Mouse (Mus musculus) ovary, postnatal 36 days (tissue): Measurements from ENCODE around the gene Txnrd2.

ENCODE experiments used
- DNase-seq: peaks from one replicate; pipeline ENCODE4 v3.0.0; 2022; ENCODE audit warnings: low spot score, mixed read lengths

The Txnrd2 gene

DNA sequence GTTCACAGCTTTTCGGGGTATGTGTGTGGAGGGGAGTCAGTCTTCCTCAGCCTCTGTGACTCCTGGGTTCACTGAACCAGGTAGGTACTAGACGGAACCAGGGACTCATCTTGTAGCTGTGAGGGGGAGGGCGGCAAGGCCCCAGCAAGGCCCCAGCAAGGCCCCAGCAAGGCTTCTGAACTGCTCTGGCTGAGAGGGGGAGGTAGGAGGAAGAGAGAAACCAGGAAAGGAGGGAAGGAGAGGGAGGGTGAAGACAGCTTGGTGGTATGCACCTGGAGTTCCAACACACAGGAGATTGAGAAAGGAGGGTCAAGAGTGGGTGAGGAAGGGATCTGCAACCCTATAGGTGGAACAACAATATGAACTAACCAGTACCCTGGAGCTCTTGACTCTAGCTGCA, 9.3 kb upstream of the Txnrd2 start:
- no peak for DNase-seq

DNA sequence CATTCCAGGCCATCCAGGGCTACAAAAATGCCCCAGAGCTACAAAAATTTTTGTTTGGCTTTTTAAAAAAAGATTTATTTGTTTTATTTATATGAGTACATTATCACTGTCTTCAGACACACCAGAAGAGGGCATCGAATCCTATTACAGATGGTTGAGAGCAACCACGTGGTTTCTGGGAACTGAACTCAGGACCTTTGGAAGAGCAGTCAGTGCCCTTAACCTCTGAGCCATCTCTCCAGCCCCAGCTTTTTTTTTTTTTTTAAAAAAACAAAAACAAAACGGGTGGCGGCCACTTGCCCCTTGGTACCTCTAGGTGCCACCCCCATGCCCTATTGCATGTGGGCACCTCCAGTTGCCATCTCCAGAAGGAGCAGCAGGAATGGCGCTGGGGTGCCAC, 8.7 kb upstream of the Txnrd2 start:
- DNase-seq, result no peak

DNA sequence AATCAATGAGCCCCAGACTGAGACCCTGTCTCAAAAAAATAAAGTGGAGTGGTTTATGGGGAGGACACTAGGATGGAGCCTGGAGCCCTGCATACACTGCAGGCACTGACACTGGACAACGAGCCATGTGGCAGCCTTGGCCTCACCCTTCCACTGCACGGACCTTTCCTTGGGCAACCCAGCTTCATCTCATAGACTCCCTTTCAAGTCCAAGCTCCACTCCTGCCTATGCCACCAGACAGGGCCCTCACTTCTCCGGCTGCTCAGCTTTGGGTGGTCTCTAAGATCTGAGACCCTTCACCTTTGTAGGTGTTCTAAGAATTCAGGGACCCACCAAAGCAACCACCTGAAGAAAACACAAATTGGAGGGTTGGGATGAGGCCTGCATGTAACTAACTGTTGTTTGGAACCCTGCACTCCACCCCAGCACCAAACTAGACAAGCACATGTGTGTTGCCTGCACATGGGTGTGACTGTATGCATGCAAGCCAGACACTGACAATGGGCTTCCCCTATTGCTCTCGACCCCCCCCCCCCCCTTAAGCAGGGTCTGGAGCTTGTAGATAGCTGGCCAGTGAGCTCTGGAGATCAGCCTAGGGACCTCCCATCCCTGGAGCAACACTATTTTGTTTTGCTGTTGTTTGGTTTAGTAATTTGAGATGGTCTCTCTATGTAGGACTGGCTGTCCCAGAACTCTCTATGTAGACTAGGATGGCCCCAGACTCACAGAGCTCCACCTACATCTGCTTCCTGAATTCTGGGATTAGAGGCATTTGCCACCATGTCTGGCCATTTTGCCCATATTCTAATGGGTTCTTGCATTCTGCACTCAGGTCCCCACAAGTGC, 7.2 kb upstream of the Txnrd2 start:
- no peak for DNase-seq

DNA sequence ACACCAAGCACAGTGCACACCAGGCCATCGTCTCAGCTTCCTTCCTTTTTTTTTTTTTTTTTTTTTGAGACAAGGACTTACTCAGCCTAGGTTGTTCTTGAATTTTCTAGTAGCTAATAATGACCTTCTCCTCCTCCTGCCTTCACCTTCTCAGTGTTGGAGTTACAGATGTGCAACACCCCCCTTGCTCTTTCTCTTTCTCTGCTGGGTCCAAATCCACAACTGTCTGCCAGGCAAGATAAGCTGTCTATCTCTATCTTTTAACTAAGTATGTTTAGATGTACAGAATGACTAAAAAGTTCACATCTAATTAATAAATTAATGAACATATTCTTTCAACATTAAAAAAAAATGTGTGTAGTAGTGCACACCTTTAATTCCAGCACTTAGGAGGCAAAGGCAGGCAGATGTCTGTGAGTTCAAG, 6.6 kb upstream of the Txnrd2 start:
- no peak for DNase-seq

DNA sequence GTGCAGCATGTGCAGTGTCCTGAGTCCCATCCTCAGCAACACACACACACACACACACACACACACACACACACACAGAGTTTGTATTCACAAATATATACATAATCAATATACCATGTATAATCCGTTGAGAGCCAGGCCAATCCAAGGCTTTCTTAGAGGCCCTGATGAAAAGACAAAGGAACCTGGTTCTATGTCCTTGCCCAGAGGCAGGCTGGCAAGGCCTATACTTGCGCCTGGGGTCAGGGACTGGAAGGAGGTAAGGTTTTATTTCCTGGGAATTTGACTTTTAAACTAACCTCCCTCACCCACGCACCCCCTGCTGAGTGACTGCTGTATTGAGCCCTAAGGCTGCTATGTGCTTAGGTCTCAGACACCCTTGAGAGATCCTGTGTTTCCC, 5.6 kb upstream of the Txnrd2 start:
- no peak for DNase-seq

DNA sequence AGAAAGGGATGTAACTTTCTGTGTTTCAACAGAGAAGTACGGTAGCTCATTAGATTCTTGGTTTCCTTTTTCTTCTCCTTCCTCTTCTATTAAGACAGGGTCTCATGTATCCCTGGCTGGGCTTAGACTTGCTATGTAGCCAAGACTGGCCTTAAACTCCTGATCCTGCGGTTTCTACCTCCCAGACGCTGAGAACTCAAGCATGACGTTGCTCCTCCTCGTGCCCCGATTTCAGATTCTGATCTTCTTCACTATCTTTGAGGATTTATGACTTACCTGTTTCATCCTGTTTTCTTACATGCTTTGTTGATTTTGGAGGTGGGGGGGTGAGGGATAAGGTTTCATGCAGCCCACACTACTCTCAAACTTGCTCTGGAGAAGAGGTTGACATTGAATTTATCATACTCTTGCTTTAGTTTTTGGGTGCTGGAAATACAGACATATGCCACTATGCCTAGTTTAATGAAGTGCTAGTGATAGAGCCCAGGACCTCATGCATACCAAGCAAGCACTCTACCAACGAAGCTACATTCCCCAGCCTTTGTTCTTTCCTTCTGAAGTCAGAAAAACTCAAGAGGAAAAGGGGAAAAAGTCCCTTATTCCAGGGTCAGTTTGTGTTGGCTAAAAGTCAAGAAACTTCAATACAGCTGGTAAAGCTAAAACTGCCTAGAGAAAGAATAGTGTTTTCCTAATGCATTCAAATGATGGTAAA, 2.8 kb upstream of the Txnrd2 start:
- no peak for DNase-seq

DNA sequence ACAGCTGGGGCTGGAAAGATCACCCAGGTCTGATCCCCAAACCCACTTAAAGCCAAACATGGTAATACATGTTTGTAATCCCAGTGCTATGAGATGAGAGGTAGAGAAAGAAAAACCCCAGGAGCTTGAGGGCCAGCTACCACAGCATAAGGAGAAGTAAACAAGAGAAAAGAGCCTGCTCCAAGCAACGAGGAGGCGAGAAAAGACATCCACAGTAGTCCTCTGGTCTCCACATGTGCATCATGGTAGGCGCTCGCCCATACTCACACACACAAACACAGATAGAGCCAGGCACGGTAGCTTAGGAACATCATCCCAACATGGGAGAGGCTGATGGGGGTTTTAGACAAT, 2.3 kb upstream of the Txnrd2 start:
- DNase-seq, result no peak

DNA sequence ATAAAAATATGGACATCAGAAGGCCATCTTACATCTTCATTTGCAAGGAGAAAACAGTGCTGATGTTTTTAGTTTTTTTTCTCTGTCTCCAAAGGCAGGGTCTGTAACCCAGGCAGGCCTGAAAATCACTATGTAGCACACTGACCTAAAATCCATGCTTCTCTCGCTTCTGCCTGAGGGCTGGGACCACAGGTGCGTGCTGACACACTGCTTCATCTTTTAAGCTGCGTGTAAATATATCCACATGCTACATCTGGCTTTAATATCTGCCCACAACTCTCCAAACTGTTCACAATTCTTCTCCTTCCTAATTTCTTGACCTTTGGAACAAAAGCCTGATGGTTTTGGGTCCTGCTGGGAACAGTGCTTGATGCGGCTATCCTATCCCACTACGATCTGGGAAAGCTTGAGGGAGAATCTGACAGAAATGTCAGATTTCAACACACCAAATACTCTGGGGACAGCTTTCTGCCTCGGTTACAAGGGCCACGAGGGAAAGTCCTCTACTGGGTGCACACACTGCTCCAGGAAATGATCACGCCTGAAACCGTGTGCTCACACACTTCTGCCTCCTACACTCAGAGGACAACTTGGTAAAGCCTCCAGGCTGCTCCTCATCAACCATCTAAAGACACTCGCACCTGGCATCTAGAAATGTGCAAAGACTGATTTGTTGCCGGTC, 1.7 kb upstream of the Txnrd2 start:
- no peak for DNase-seq

DNA sequence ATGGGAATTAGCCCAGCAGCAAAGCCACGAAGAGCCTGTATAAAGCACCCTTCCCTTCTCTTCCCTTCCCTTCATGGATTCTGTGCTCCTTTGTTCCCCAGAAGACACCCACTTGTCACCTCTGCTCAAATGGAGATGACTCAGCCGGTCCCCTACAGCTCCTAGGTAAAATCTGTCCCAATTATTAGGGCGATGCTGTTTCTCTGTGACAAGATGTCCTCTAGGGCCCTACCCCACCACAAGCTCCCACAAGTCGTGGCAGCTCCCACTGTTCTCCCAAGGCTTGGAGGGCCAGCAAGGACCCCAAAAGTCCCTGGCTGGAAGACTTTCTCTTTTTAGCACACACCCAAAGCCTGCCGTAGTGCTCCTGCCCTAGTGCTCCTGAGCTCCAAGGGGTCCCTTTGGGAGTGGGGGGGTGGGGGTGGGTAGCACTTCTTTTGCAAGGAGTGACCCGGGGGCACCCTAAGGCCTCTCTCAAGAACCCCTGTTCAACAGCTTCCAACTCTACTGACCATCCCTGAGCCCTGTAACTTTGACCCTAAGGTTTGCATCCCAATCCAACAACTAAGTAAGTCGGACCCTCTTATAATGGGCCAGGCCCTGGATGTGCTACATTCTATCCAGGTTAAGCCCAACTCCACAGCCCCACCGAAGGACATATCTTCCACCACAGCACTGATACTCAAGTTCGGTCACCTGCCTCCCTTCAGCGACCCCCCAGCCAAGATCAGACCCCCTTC, 539 bp upstream of the Txnrd2 start:
- no peak for DNase-seq

DNA sequence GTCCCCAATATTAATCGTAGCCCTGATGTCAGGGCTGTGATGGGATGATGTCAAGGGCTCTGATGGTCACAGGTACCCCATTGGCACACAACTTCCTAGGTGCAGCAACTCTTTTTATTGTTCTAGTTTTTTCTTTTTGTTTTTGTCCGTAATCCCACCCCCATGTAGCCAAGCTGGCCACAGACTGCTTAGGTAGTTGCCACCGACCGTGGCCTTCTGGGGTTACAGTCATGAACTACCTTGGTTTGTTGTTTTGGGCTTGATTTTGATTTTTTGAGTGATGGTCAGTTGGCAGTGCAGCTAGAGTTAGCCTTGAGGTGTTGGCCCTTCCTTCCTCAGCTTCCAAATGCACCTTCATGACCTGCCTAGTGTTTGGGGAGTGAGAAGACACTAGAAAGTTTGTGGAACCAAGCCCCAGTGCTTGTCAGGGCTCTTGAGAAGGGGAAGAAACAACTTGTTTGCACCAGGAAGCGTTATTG, 657 bp downstream of the Txnrd2 start, which contains the start of gene Comt:
Gene Comt, minus strand, starts transcription at position 51 of the 479 bp plus-strand sequence.
- DNase-seq, result no peak

DNA sequence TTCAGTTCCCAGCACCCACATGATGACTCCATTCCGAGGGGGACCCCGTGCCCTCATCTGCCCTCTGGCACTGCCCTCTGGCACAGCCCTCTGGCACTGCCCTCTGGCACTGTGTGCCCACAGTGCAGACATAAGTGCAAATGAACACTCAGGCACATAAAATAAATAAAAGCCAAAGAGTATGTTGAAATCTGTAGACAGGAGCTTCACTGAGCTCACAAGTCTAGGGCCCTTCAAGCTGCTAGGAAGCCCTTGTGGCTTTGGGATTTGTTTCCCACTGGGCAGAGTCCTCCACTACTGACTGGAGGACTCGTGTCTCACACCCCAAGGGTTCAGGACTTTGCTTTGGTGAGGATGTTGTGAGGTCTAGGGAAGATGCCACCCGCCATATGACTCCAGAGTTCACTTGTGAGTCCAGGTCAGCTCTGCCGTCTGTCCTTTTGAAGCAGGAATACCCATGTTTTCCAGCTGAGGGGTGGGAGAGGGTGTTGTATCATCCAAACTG, 1.9 kb downstream of the Txnrd2 start:
- no peak for DNase-seq

DNA sequence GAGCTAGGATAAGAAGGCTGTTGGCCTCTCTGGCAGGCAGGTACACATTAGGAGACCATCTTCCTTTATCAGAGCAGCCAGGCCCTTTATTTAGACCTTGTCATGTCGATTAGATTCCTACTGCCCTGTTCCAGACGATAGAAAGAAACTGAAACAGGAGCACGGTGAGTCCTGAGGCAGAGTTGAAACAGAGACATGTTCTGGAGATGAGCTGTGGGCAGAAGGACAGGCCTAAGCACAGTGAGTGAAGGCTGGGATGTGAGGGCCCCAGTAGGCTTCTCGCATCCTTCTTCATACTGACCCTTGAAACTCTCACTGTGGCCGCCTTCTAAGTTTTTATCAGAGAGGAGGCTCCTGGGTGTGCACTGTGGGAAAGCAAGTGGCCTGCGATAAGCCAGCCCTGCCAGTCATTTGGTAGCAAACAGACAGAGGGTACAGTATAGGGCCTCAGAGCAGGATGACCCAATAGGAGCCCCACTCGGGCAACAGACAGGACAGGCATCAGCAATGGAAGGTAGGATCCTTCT, 2.4 kb downstream of the Txnrd2 start:
- DNase-seq, result no peak

DNA sequence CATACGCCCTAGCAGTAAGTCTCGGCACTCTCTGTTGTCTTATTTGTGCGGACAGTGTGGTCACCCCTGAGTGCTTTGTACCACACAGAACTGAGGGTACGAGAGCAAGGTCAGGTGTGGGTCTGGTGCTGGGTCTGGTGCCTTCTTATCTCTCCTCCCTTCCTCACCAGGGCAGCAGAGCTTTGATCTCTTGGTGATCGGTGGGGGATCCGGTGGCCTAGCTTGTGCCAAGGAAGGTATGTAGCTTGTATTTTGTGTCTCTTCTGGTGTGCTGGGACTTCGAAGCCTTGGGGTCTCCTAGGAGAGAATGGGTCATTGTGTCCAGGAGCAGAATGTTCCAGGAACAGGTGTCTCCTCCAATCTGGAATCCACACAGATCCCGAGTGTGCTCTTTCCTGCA, 3.5 kb downstream of the Txnrd2 start:
- no peak for DNase-seq

DNA sequence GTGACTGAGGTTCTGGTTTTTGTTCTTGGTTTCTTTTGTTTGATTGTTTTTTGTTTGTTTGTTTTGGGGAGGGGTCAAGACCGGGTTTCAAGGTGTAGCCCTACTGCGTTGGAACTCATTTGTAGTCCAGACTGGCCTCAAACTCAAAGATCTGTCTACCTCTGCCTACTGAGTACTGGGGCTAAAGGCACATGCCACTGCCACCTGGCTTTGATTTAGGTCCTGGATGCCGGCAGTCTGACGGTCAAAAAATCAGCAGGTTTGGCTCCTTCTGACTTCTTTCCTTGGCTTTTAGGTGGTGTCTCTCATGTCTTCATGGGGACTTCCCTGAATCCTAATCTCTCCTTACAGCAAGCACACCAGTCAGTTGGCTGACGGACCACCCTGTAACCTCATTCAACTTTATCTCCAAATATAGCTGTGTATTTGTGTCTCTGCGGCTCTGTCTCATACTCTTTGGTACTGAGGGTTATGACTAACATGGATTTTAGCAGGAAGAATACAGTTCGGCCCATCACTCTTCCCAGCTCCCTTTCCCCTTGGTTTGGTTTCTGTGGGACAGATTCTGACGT, 4.5 kb downstream of the Txnrd2 start:
- DNase-seq, result no peak

DNA sequence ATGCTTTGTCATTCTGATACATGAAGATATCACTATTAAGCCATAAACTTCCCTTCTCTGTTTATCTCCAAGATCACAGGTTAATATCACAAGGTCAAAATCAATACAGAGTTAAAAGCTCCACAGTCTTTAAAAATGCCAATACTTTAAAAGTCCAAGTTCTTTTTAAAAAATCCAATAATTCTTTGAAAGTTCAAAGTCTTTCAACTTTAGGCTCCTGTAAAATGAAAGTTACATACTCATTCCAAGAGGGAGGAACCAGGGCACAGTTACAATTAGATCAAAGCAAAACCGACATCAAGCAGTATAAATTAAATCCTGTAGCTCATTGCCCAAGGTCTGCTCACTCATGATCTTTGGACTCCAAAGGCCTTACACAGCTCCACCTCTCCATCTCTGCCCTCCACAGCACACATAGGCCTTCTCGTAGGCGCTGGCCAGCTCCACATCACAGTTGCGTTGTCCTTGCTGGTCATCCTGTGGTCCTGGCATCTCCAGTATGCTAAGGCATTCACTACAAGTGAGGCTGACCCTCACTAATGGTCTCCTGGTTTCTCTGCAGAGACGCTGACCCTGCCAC, 7.2 kb downstream of the Txnrd2 start:
- DNase-seq, result no peak

DNA sequence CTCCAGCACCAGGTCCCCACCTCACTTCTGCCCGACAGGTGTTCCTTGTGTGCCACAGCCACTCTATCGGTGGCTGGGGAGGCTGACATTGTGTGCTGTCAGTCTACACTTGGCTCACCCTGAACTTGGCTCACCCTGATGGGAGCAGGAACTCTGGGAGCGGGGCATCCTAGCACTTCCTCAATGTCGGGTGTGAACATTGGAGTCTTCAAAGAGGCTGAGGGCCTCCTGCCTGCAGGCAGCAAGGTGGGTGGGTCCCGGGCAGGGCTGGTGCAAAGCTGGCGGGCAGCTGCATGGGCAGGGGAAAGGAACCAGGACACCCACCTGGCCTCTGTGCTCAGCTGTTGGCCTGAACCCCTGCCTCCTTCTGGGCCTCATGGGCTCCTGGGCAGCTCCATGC, 9.9 kb downstream of the Txnrd2 start:
- no peak for DNase-seq

DNA sequence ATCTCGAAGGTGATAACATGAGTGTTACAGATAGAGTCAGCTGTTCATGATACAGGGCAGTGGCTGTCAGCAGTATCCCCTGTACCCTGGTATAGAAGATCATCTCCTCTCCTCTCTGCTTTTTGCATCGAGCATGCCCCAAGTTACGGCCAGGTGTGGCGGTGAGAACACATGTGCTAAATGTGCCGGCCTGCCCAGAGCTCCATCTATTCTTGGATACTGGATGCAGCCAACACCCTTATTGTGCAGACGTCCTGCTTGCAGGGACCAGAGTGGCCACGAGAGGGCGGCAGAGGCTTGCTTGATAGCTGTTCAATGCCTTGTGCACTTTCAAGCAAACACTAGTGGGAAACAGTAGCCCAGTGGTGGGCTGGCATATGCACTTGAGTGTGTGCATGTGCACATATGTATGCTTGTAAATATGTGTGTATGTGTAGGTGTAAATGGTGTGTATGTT, 17.2 kb downstream of the Txnrd2 start:
- peak; percentile 91 for DNase-seq

DNA sequence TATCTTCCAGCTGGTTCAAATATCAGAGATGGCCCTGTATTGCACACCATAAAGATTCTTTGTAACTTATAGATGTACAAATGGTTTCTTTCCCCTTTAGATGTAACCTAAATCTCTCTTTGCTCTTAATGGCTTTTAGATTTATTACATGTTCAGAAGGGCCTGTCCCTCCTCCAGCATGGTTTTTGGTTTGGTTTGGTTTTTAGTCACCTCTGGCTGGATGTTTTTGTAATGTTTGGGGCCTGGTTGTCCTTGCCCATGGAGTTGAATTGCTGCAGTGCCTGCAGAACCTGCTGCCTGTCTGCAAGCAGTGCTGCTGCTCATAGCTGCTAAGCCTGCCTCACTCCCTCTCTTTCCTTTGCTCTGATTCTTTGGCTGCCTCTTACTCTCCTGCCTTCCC, 21.1 kb downstream of the Txnrd2 start:
- no peak for DNase-seq

DNA sequence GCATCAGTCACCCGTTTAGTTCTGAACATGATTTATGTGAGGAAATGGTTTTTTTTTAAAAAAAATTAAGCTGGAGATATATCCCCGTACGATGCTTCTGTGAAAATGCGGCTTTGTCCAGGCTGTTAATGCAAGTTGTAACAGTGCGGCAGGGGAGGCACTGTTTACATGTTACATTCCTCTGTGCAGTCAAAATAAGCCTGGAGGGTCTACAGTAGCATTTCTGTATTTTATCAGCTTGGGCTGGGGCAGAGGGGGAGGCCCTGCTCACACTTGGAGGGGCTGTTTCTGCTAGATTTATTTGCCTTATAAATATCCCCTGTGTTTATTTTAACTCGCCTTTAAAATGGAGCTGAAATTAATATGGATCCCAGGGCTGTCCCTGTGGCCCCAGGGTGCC, 21.9 kb downstream of the Txnrd2 start:
- DNase-seq, result no peak

DNA sequence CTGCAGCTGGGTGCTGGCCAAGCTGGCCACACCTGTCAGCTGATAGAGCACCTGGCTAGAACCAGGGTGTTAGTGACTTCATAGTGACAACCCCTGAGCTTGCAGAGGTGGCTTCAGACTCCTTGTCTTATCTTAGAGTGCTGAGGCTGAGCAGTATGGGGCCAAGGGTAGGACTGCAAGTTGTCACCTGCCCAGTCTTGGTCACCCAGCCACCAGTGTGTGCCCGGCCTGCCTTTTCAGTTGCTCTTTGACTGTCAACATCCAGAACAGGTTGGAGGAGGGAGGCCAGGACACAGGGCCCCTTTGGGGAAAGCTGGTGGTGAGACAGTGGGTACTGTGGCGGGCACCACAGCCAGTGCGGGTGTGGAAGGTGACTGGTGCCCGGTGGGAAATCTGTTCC, 22.8 kb downstream of the Txnrd2 start:
- DNase-seq, result no peak
